Mouse (Mus musculus) right cerebral cortex, postnatal 14 days (tissue): Measurements from ENCODE around the gene Mgl2.

Source experiments
- DNase-seq: peaks from one replicate; pipeline ENCODE4 v3.0.0; 2022

Gene Mgl2

DNA sequence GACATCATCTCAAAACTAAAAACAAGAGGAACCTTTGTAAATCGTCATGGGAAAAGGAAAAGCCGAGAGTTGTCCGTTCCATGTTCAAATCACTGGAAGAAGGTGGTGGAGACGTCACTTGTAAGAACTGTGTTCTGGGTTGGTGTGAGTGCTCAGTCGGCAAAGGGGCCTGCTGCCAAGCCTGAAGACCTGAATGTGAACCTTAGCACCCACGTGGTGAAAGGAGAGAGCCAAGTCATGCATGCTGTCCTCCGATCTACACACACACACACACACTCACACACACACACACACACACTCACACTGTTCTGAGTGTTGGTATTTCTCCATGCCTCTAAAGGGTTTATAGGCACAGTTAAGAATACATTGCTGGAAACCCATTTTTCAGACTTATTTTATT lies 41.1 kb downstream of the Mgl2 start:
- no peak for DNase-seq

GRCm38 (mm10) chr11:70171847-70172246 lies 41.7 kb downstream of the Mgl2 start:
- no peak for DNase-seq

DNA sequence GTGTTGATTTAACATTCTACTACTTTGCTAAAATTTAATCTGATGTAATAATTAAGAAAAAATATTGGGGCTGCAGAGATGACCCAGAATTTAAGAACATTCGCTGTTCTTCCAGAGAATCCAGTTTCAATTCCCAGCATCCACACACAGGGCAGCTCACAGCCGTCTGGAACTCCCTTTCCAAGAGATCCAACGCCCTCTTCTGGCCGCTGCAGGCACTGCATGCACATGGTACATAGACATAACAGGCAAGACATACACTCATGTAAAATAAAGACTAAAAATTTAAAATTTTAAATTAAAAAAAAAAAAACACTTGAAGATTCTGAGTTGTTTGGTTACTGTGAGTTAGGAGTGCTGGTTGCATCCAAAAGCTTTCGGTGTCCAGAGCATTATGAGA lies 42.2 kb downstream of the Mgl2 start:
- no peak for DNase-seq

DNA sequence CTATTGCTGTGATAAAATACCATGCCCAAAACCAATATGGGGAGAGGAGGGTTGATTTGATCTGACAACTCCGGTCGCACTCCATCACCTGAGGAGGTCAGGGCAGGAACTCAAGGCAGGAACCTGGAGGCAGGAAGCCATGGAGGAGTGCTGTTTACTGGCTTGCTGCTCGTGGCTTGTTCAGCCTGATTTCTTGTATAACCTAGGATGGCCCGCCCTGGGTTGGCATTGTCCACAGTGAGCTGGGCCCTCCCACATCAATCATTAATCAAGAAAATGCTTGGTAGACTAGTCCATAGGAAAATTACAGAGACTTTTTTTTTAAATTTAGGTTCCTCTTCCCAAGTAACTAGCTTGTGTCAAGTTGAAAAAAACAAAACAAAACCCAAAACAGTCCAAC lies 44.4 kb downstream of the Mgl2 start:
- DNase-seq = no peak

DNA sequence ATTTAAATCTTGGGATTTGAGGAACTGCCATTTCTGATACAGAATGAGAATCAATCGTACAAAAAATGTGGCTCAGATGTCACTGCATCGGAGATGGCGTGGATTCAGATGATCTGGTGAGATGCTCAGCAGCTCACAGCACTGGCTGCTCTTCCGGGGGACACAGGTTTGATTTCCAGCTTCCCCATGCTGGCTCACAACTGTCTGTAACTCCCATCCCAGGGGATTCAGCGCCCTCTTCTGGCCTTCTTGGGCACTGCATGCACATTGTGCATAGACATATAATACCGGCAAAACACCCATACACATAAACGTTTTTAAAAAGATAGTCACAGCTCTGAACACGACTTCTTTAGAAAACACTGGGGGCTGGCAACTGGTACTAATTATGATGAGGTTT lies 47.5 kb downstream of the Mgl2 start:
- peak; percentile 19 for DNase-seq

- no peak for DNase-seq
Observed at GRCm38 (mm10) chr11:70178311-70178710, 48.2 kb downstream of the Mgl2 start.

DNA sequence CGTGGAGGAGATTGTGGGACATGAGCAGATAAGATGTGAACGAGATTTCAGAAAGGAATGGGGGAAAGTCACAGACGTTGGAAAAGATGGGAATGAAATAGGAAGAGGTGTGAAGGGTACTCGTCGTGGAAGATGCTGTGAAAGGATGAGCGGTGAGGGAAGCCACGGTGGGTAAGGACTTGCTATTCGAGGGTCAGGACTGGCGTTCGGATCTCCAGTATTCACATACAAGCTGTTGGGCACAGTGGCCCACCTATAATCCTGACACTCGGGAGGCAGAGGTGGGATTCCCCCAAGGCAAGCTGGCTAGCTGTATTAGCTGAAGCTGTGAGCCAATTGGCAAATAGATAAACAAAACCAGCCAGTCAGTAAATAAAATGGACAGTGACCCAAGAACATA lies 48.6 kb downstream of the Mgl2 start:
- DNase-seq = no peak

GRCm38 (mm10) chr11:70179401-70179800 lies 49.3 kb downstream of the Mgl2 start:
- peak; percentile 18 for DNase-seq

GRCm38 (mm10) chr11:70180496-70180895 lies 50.4 kb downstream of the Mgl2 start:
- no peak for DNase-seq

GRCm38 (mm10) chr11:70185120-70185519 lies 55.0 kb downstream of the Mgl2 start:
- no peak for DNase-seq
